Mouse (Mus musculus) neural tube, embryonic 12.5 days (tissue): ENCODE measurements around the gene Cops6. TPM values are rescaled to one million over a fixed set of nuclear protein-coding genes. Genes with fewer than 3 reads are reported as not detected.

Experiments used
- ATAC-seq: fragments of 200-750 bp; cut with Nextera tagmentation; 2 replicates; pipeline ENCODE4 v1.8.0; 2017; ENCODE audit warnings: low read depth, mild to moderate bottlenecking, moderate TSS enrichment, moderate library complexity; ENCODE audit not compliant: low FRiP score
- H3K27ac ChIP-seq: fragments of 300-500 bp; sonication (generic); 2 replicates; pipeline ENCODE4 v1.5.1; 2016
- H3K27me3 ChIP-seq: fragments of 300-500 bp; sonication (generic); replicated peaks from 2 replicates; pipeline ENCODE4 v1.6.1; 2016; ENCODE audit warnings: mild to moderate bottlenecking
- H3K36me3 ChIP-seq: fragments of 300-500 bp; sonication (generic); 2 replicates; pipeline ENCODE4 v1.6.1; 2016; ENCODE audit warnings: mild to moderate bottlenecking
- H3K4me1 ChIP-seq: fragments of 300-500 bp; sonication (generic); 2 replicates; pipeline ENCODE4 v1.6.1; 2016
- H3K4me2 ChIP-seq: fragments of 300-500 bp; sonication (generic); replicated peaks from 2 replicates; pipeline ENCODE4 v1.6.1; 2016; ENCODE audit warnings: mild to moderate bottlenecking
- H3K4me3 ChIP-seq: fragments of 300-500 bp; sonication (generic); 2 replicates; pipeline ENCODE4 v1.5.1; 2016
- H3K9ac ChIP-seq: fragments of 300-500 bp; sonication (generic); 2 replicates; pipeline ENCODE4 v1.6.1; 2016; ENCODE audit warnings: mild to moderate bottlenecking
- H3K9me3 ChIP-seq: fragments of 300-500 bp; sonication (generic); 2 replicates; pipeline ENCODE4 v1.6.1; 2016; ENCODE audit warnings: mild to moderate bottlenecking
- WGBS: fragments of 180-500 bp; shearing (Covaris S2); methylation state at CpG from one replicate; pipeline ENCODE4 v1.1.7; 2016; 5-methylcytosine and 5-hydroxymethylcytosine counted together
- microRNA counts: library from miRNA; unstranded; fragments of <30 nt; microRNA quantifications from one replicate; lab custom pipeline; 2017
- microRNA-seq: library from miRNA; unstranded; fragments of <30 nt; microRNA quantifications from one replicate; pipeline ENCODE4, GENCODE M21; 2017
- polyA plus RNA-seq: library from polyadenylated mRNA; unstranded; fragments of >200 nt; fragmentation: Nextera tagmentation; extraction: Ambion mirVana; gene quantifications from 2 replicates; pipeline ENCODE4 v1.2.1, GENCODE M21; 2016

Gene Cops6
- polyA plus RNA-seq, 1 experiment from 2014 or later: 301 TPM

DNA sequence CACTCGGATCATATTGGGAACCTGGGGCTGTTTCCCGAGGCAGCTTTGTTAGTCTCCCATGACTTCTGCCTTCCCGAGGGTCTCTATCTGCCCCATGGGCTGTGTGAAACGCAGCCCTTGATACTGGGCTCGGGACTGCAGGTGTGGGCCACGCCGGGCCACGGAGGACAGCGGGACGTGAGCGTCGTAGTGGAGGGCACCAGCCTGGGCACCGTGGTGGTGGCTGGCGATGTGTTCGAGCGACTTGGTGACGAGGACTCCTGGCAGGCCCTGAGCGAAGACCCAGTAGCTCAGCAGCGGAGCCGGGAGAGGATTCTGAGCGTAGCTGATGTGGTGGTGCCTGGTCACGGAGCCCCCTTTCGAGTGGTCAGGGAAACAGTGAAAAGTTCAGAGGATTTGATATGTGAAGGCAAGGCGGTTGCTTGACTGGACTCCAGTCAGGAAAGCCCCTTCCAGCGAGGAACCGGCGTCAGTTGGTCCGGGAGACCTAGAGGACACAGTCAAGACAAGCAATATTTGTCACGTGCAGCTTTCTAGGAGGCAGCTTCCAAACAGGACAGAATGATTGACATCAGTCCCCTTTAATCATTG lies 34.0 kb downstream of the Cops6 start:
- 3% methylated on average over 29 of the region's 29 CpGs for WGBS
- Histone ChIP-seq H3K4me1 (no peaks in the 10 kb centered on the region; the same call in 1 of the 2 replicates), H3K4me3 (peak overlapping the region; percentile 71), H3K27ac (peak overlapping the region; percentile 83), H3K27me3 (no peaks in the 10 kb centered on the region), H3K9me3 (no peaks in the 10 kb centered on the region), H3K36me3 (peaks cover 33% of the 10 kb centered on the region), H3K9ac (peak overlapping the region; percentile 83), H3K4me2 (peak overlapping the region; percentile 88)
- ATAC-seq: peak; percentile 73

DNA sequence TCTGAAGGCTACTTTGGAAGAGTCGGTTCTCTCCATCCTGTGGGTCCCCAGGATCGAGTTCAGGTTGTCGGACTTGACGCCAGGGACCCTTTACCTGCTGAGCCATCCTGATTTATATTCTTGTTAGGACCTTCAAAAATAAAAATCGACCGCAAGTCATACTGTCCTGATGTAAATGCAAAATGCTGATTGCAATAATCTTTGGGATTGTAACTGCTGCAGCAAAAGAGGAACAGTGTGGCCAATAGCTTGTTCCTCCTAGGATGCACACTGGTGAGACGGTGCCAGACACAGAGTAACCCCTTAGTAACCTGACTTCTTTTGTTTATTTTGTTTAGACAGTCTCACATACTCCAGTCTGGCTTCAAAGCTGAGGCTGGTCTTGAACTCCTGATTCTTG lies 34.6 kb downstream of the Cops6 start:
- H3K4me1 ChIP-seq: no peaks in the 10 kb centered on the region; the same call in 1 of the 2 replicates
- 0 out of 2 replicates have a peak overlapping the region, but pooled peaks have one; percentile 71 for H3K4me3 ChIP-seq
- H3K9me3 ChIP-seq: no peaks in the 10 kb centered on the region
- no peak overlapping the region for H3K9ac ChIP-seq
- no peak overlapping the region for H3K27ac ChIP-seq
- no peaks in the 10 kb centered on the region for H3K27me3 ChIP-seq
- WGBS: 81% methylated on average over 7 of the region's 7 CpGs
- peaks cover 30% of the 10 kb centered on the region for H3K36me3 ChIP-seq
- peak overlapping the region; percentile 88 for H3K4me2 ChIP-seq
- no peak for ATAC-seq

- Histone ChIP-seq H3K27me3 (no peaks in the 10 kb centered on the region), H3K36me3 (no peaks in the 10 kb centered on the region), H3K4me1 (no peaks in the 10 kb centered on the region; the same call in 1 of the 2 replicates), H3K9me3 (no peaks in the 10 kb centered on the region), H3K27ac (no peak overlapping the region), H3K9ac (no peak overlapping the region), H3K4me2 (no peak overlapping the region), H3K4me3 (no peak overlapping the region)
- WGBS: 13% methylated on average over 1 of the region's 1 CpGs
- ATAC-seq: no peak
Measured at GRCm38 (mm10) chr5:138199576-138199975, 38.7 kb downstream of the Cops6 start.

DNA sequence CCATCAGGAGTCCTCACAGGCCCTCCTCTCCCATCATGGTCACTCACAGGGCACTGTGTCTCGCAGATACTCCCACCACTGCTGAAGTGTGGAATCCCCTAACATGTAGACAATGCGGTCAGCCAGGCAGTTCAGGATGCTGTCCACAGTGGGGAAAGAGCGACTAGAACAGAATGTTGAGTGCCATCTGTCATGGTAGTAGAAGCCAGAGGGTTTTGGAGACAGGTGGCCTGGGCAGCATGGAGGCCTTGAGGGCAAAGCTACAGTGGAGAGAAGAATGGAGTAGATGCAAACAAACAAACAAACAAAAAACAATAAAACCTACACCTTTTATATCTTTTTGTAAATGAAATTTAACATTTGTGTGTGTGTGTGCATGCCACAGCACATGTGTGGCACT lies 41.2 kb downstream of the Cops6 start:
- Histone ChIP-seq H3K36me3 (no peaks in the 10 kb centered on the region), H3K4me2 (no peak overlapping the region), H3K9me3 (no peaks in the 10 kb centered on the region), H3K27me3 (no peaks in the 10 kb centered on the region), H3K9ac (no peak overlapping the region), H3K4me3 (no peak overlapping the region), H3K4me1 (no peaks in the 10 kb centered on the region), H3K27ac (no peak overlapping the region)
- ATAC-seq: no peak
- WGBS: 77% methylated on average over 3 of the region's 3 CpGs

DNA sequence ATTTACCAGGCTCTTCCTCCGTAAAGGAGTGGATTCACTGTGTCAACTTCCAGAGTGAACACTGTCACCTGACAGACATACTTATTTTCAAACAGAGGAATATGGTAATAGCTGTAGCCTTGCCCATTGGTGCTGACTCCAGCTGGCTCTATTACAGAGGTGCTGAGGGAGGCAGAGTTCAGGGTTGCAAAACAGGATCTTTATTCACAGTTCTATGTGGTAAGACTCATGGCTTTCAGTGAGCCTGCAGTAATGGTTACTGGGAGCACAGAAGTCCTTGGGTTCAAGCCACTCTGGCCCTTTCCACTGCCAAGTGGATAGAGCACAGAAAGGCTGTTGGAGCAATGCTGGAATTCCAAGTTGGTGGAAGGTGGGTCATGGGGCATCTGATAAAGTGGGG lies 46.4 kb downstream of the Cops6 start:
- Histone ChIP-seq H3K27ac (no peak overlapping the region), H3K27me3 (no peaks in the 10 kb centered on the region), H3K4me1 (no peaks in the 10 kb centered on the region), H3K9ac (no peak overlapping the region), H3K36me3 (no peaks in the 10 kb centered on the region), H3K9me3 (no peaks in the 10 kb centered on the region), H3K4me3 (no peak overlapping the region), H3K4me2 (no peak overlapping the region)
- ATAC-seq: no peak
- 89% methylated on average over 1 of the region's 1 CpGs for WGBS

- H3K4me1 ChIP-seq: no peaks in the 10 kb centered on the region
- no peaks in the 10 kb centered on the region for H3K9me3 ChIP-seq
- no peaks in the 10 kb centered on the region for H3K36me3 ChIP-seq
- 86% methylated on average over 4 of the region's 4 CpGs for WGBS
- no peak overlapping the region for H3K4me3 ChIP-seq
- H3K27me3 ChIP-seq: no peaks in the 10 kb centered on the region
- no peak overlapping the region for H3K4me2 ChIP-seq
- ATAC-seq: no peak
- H3K9ac ChIP-seq: no peak overlapping the region
- no peak overlapping the region for H3K27ac ChIP-seq
Measured at GRCm38 (mm10) chr5:138207873-138208272, 47.0 kb downstream of the Cops6 start.

MicroRNAs within 50 kb of the gene (microRNA counts, 519-probe panel; counts per million panel counts)
- microRNA mmu-miR-106b (lab: Ali Mortazavi, UCI) (5,757 counts per million, percentile 89 among the panel's probes with 10 or more counts), microRNA mmu-miR-25 (lab: Ali Mortazavi, UCI) (8,281 counts per million, percentile 98 among the panel's probes with 10 or more counts), microRNA mmu-miR-93 (lab: Ali Mortazavi, UCI) (6,315 counts per million, percentile 92 among the panel's probes with 10 or more counts)

Small RNA genes within 50 kb of the gene (microRNA-seq; reads per million reads assigned to microRNA genes)
- 7,100 reads per million, percentile 94 among the genes with 10 or more reads in this experiment for gene Mir106b
- gene Mir25: 531 reads per million, percentile 72 among the genes with 10 or more reads in this experiment
- gene Mir93: 9,913 reads per million, percentile 96 among the genes with 10 or more reads in this experiment

Other genes with a start within 250 kb of the Cops6 start
- gene Cyp3a13, start 239.5 kb upstream of the Cops6 start, polyA plus RNA-seq: not detected in 2 replicates
- 0.43 and 0.61 TPM in 2 replicates for gene Gjc3, start 198.0 kb upstream of the Cops6 start, polyA plus RNA-seq
- gene Azgp1, start 179.6 kb upstream of the Cops6 start, polyA plus RNA-seq: not detected in 2 replicates
- gene Smok3a, start 139.8 kb upstream of the Cops6 start, polyA plus RNA-seq: not detected in 2 replicates
- not detected in 2 replicates for gene Smok3b, start 139.6 kb upstream of the Cops6 start, polyA plus RNA-seq
- not detected in 2 replicates for gene Smok3c, start 107.9 kb upstream of the Cops6 start, polyA plus RNA-seq
- gene Zkscan1, start 76.0 kb upstream of the Cops6 start, polyA plus RNA-seq: 32.9 and 36.5 TPM in 2 replicates
- gene Zscan21, start 44.2 kb upstream of the Cops6 start, polyA plus RNA-seq: 101 and 104 TPM in 2 replicates
- 35.6 and 40.3 TPM in 2 replicates for gene Zfp113, start 5.3 kb upstream of the Cops6 start, polyA plus RNA-seq
- 23.5 and 24.1 TPM in 2 replicates for gene Ap4m1, start 10.9 kb downstream of the Cops6 start, polyA plus RNA-seq
- gene Mcm7, start 11.4 kb downstream of the Cops6 start, polyA plus RNA-seq: 197 and 198 TPM in 2 replicates
- gene Taf6, start 26.4 kb downstream of the Cops6 start, polyA plus RNA-seq: 102 and 112 TPM in 2 replicates
- gene Cnpy4, start 26.4 kb downstream of the Cops6 start, polyA plus RNA-seq: 44.3 and 46.8 TPM in 2 replicates
- gene Mblac1, start 33.2 kb downstream of the Cops6 start, polyA plus RNA-seq: 12.3 and 12.6 TPM in 2 replicates
- not detected in 2 replicates for gene Nxpe5, start 64.8 kb downstream of the Cops6 start, polyA plus RNA-seq
- 66.4 and 67.2 TPM in 2 replicates for gene Lamtor4, start 94.4 kb downstream of the Cops6 start, polyA plus RNA-seq
- gene BC037034, start 103.0 kb downstream of the Cops6 start, polyA plus RNA-seq: 20.1 and 25.4 TPM in 2 replicates
- 4.3 and 5.0 TPM in 2 replicates for gene Gal3st4, start 111.8 kb downstream of the Cops6 start, polyA plus RNA-seq
- 0.05 and 0.17 TPM in 2 replicates for gene Gm43720, start 118.9 kb downstream of the Cops6 start, polyA plus RNA-seq
- 175 and 179 TPM in 2 replicates for gene Gpc2, start 118.9 kb downstream of the Cops6 start, polyA plus RNA-seq
- gene Stag3, start 119.2 kb downstream of the Cops6 start, polyA plus RNA-seq: 3.6 and 4.5 TPM in 2 replicates
- gene Pvrig, start 180.9 kb downstream of the Cops6 start, polyA plus RNA-seq: 0.19 TPM in 1 of 2 replicates, not detected in the other